Mouse (Mus musculus) Patski (cell line): ENCODE results near the gene Gmppa. TPM values are rescaled to one million over a fixed set of nuclear protein-coding genes. Genes with fewer than 3 reads are reported as not detected.

Experiments
- ATAC-seq: fragments of 100-300 bp; one replicate; pipeline ENCODE4 v1.8.0; 2021
- CTCF ChIA-PET: fragments of 350-600 bp; sonication (Branson Sonifier 250); formaldehyde crosslinking; loops from one replicate; lab custom pipeline; 2022; ENCODE audit warnings: inconsistent platforms; lab: Charles Lee
- POLR2A ChIA-PET: fragments of 350-600 bp; sonication (Branson Sonifier 250); formaldehyde crosslinking; loops from one replicate; lab custom pipeline; 2022; ENCODE audit warnings: antibody characterized with exemption, inconsistent platforms; lab: Charles Lee
- DNase-seq: peaks from one replicate; pipeline ENCODE4 v3.0.0-alpha.2; 2011; ENCODE audit warnings: low read depth, low spot score
- H3K27me3 ChIP-seq: fragments of 371-371 bp; one replicate; pipeline ENCODE4 v1.5.1; 2021
- CTCF ChIP-seq: fragments of 100-300 bp; IDR thresholded peaks from one replicate; pipeline ENCODE4 v1.5.1; 2021
- in situ Hi-C: fragments of 300-500 bp; cut with MboI; formaldehyde crosslinking; loops from 3 replicates; pipeline ENCODE4 v1.11.1; 2018; ENCODE audit warnings: low pct_unique_long_range_greater_than_20kb, mixed read lengths
- polyA plus RNA-seq: library from polyadenylated mRNA; unstranded; gene quantifications from one replicate; pipeline ENCODE4 v1.2.3, GENCODE M21; 2021

Gmppa gene
- polyA plus RNA-seq, 1 experiment from 2014 or later, result 76.8 TPM

DNA sequence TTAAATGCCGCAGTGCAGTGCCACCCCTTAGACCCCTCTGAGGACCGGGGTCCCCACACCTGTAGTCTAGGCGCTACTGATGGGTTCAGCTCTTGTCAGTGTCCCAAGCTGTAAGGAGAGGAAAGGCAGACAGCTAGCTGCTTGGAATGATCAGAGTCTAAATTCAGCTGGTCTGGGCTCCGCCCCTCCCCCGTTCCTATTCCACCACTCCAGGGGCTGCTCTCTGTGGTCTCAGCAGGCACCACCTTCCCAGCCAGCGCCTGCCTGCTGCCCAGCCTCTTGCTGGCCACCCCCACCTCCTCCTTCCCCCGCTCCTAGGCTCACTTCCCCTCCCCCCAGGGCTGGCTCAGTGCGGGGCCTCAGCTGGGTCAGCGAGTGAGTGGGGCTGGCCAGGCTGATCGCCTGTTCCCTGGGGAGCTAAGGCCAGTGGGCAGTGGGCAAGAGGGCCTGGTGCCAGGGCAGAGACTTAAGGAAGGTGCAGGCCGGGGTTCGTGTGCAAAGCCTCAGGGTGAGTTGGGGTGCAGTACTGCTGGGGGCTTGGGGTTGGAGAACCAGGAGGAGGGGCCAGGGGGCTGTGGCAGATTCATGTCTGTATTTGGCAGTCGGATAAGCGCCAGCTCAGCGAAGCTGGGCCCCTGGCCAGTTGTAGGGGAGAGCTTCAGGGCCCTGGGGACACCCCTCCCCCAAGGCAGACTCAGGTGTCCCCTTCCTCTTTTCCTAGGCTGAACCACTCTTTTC is 35.8 kb upstream of the Gmppa start:
- peak; percentile 31 for DNase-seq
- in situ Hi-C loops, result no loop called here
- TF ChIP-seq CTCF, result no peak
- no peaks in the 10 kb centered on the region for H3K27me3 ChIP-seq
- ChIA-PET POLR2A (interaction anchor here (1.0 to 1.6 kb wide), 2 partner anchors 16 to 48 kb away, joined by 3 to 4 read pairs; no protein-coding TSS in a partner anchor), CTCF (interaction anchor here (1.2 to 2.8 kb wide), 6 partner anchors 14 to 67 kb away, joined by 3 to 11 read pairs (median 4); no protein-coding TSS in a partner anchor)
- peak; percentile 22 for ATAC-seq

DNA sequence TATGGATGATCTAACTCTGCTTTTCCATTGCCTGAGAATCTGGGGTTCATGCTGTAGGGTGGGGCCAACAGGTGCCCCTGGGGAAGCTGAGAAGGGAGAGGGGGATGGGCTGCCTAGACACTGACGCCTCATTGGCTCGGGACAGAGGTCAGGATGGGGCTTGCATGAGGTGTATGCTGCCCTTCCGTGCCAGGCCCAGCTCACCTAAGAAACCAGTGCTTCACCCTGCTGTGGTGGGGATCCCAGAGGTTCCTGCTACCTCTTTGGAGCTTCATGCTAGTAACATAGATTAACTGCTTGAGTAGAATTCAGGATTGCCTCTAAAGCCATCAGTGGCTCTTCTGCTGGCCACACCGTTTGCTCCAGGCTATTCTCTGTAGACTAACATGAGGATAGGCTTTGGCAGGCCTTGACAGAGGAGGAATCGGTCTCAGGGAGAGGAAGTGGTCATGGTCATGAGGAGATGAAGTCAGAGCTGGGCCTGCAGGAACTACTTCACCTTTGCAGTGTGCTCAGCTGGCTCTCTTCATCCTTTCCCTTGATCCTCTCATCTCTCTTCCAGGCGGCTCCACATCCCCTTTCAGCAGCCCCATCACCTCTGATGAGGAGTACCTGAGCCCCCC is 35.1 kb upstream of the Gmppa start:
- ChIA-PET POLR2A (interaction anchor here (1.0 to 1.6 kb wide), 2 partner anchors 16 to 18 kb away, joined by 3 to 4 read pairs; no protein-coding TSS in a partner anchor), CTCF (interaction anchor here (1.1 to 2.3 kb wide), 6 partner anchors 13 to 63 kb away, joined by 3 to 11 read pairs (median 3); no protein-coding TSS in a partner anchor)
- no peak for TF ChIP-seq CTCF
- ATAC-seq (peak; percentile 22), DNase-seq (peak; percentile 42)
- in situ Hi-C loops, result no loop called here
- H3K27me3 ChIP-seq, result no peaks in the 10 kb centered on the region

DNA sequence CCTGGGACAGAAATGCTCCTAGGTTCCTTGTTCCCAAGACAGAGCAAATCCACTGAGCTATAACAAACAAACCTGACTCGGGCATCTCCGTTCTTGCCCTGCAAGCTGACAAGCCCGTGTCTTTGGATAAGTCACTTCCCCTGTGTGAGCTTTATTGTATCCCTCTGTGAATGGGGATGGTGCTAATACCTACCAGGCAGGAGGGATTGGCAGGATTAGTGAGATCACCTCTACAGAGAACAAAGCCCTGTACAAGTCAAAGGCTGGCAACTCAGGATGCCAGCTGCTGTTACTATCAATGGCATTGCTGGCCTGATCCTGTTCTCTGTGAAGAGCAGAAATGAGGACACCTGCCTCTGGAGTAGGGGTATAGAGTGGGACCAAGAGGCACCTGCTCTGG is 30.2 kb upstream of the Gmppa start:
- DNase-seq (no peak), ATAC-seq (no peak)
- ChIA-PET POLR2A (no interaction called here), CTCF (interaction anchor here (1.4 kb wide), 1 partner anchor 62 kb away, joined by 4 read pairs; no protein-coding TSS in a partner anchor)
- in situ Hi-C loops, result no loop called here
- TF ChIP-seq CTCF, result no peak
- H3K27me3 ChIP-seq, result no peaks in the 10 kb centered on the region

- in situ Hi-C loops, result no loop called here
- no peaks in the 10 kb centered on the region for H3K27me3 ChIP-seq
- CTCF ChIA-PET, result interaction anchor here (1.4 kb wide), 1 partner anchor 63 kb away, joined by 4 read pairs; no protein-coding TSS in a partner anchor
- no peak for TF ChIP-seq CTCF
- no peak for DNase-seq
- no peak for ATAC-seq
- POLR2A ChIA-PET, result no interaction called here
Observed at GRCm38 (mm10) chr1:75406173-75406572, 29.6 kb upstream of the Gmppa start.

- DNase-seq (no peak), ATAC-seq (no peak)
- TF ChIP-seq CTCF, result no peak
- in situ Hi-C loops, result no loop called here
- ChIA-PET CTCF (interaction anchor here (1.4 kb wide), 1 partner anchor 64 kb away, joined by 4 read pairs; no protein-coding TSS in a partner anchor), POLR2A (interaction anchor here (0.6 to 0.9 kb wide), 2 partner anchors 15 to 30 kb away, joined by 3 read pairs; no protein-coding TSS in a partner anchor)
- no peaks in the 10 kb centered on the region for H3K27me3 ChIP-seq
Observed at GRCm38 (mm10) chr1:75407056-75407455, 28.7 kb upstream of the Gmppa start.

DNA sequence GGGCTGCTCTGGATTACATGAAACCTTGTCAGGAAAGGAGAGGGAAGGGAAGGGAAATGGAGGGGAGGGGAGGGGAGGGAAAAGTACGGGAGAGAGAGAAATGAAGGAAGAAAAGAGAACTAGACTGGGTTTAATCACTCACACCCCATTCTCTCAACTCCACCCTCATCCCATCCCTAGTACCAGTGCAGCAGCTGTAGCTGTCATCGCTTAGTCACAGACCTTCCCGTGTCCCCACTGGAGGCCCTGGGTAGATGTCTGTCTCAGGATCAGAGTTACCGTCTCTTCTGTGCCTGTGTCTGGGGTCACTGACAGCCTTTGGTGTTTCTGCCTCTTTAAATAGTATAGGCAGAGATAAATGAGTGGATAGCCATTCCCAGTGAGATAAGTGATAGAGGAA is 27.5 kb upstream of the Gmppa start:
- DNase-seq (no peak), ATAC-seq (no peak)
- TF ChIP-seq CTCF, result no peak
- no peaks in the 10 kb centered on the region for H3K27me3 ChIP-seq
- ChIA-PET POLR2A (interaction anchor here (0.9 kb wide), 1 partner anchor 16 kb away, joined by 3 read pairs; no protein-coding TSS in a partner anchor), CTCF (no interaction called here)
- in situ Hi-C loops, result no loop called here

- CTCF ChIA-PET, result interaction anchor here (1.2 kb wide), 1 partner anchor 24 kb away, joined by 4 read pairs; no protein-coding TSS in a partner anchor
- in situ Hi-C loops, result no loop called here
- POLR2A ChIA-PET, result no interaction called here
- H3K27me3 ChIP-seq, result no peaks in the 10 kb centered on the region
- DNase-seq (no peak), ATAC-seq (no peak)
- no peak for TF ChIP-seq CTCF
Observed at GRCm38 (mm10) chr1:75409950-75410349, 25.8 kb upstream of the Gmppa start.

DNA sequence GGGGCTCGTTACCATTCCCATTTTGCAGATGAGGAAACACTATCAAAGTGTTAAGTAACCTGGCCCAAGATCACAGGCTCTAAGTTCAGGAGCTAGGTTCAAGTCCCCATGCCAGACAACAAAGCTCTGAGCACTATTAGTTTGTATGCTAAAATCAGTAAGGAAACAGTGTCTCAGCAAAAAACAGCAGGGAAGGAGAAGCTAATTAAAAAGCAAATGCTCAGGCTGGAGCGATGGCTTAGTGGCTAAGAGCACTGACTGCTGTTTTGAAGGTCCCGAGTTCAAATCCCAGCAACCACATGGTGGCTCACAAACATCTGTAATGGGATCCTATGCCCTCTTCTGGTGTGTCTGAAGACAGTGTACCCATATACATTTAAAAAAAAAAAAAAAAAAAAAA is 23.5 kb upstream of the Gmppa start:
- in situ Hi-C loops, result no loop called here
- ChIA-PET CTCF (interaction anchor here (0.8 kb wide), 1 partner anchor 14 kb away, joined by 3 read pairs; no protein-coding TSS in a partner anchor), POLR2A (no interaction called here)
- H3K27me3 ChIP-seq, result no peaks in the 10 kb centered on the region
- ATAC-seq (no peak), DNase-seq (no peak)
- TF ChIP-seq CTCF, result no peak

GRCm38 (mm10) chr1:75413749-75414148 is 22.0 kb upstream of the Gmppa start:
- no peak for DNase-seq
- ATAC-seq, result no peak
- no peaks in the 10 kb centered on the region for H3K27me3 ChIP-seq
- no peak for TF ChIP-seq CTCF
- POLR2A ChIA-PET, result no interaction called here
- CTCF ChIA-PET, result interaction anchor here (0.7 to 3.2 kb wide), 7 partner anchors 10 to 70 kb away, joined by 3 to 17 read pairs (median 7); partner anchors contain the start of gene Gmppa
- in situ Hi-C loops, result no loop called here

GRCm38 (mm10) chr1:75421794-75422193 is 13.9 kb upstream of the Gmppa start:
- DNase-seq (no peak), ATAC-seq (no peak)
- ChIA-PET POLR2A (no interaction called here), CTCF (no interaction called here)
- peaks cover 20% of the 10 kb centered on the region for H3K27me3 ChIP-seq
- in situ Hi-C loops, result no loop called here
- TF ChIP-seq CTCF, result no peak
